ENCODE assay signal across 12 mouse cellular contexts in the genomic region with DNA sequence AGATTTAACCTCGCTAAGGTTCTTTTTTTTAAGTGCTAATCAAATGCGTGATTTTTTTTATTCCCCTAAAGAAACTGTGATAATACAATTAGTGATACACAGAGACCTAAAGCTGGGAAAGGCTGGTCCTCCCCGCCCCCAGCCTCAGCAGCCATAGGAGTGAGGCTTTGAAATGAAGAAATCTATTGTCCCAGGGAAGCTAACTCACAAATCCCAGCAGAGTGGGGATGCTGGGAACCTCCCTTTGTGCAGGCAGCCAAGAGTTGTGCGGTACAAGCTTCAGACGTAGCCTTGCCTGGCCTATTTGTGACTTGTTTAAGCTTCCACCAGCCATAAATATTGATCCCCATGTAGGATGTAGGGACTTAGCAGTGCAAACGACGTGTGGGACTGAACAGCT. TPM values are rescaled to one million over a fixed set of nuclear protein-coding genes. Genes with fewer than 3 reads are reported as not detected.
DNase-seq lines count a peak whose midpoint lies in the region; ATAC-seq lines count a peak whose summit lies in the region.
"Had no signal": no experiment of that assay in that cellular context is flagged by ENCODE, and none has a peak within 500 bp of the region (broad histone marks: within the 10 kb centered on the region; RNA-seq: fewer than 3 reads in every experiment).

No protein-coding gene starts in this region.

- H3K27ac ChIP-seq in kidney, embryonic 14.5 days (ENCODE audit: low read depth, low read length) = no peak overlapping the region
- 0 out of 2 replicates have a peak overlapping the region, but pooled peaks have one; percentile 1 for H3K27ac ChIP-seq in embryonic facial prominence, embryonic 14.5 days (replicated peaks; ENCODE audit: low read depth, low read length)
- no peak overlapping the region for H3K27ac ChIP-seq in intestine, embryonic 15.5 days
- peak overlapping the region; percentile 61 for H3K27ac ChIP-seq in neural tube, embryonic 15.5 days (replicated peaks)

- H3K4me3 ChIP-seq in kidney, embryonic 14.5 days (ENCODE audit: low read length) = no peak overlapping the region
- no peak overlapping the region for H3K4me3 ChIP-seq in embryonic facial prominence, embryonic 14.5 days (ENCODE audit: low read depth, low read length)
- no peak overlapping the region for H3K4me3 ChIP-seq in intestine, embryonic 15.5 days (replicated peaks)
- no peak overlapping the region for H3K4me3 ChIP-seq in neural tube, embryonic 15.5 days (replicated peaks)

- H3K4me1 ChIP-seq in kidney, embryonic 14.5 days (ENCODE audit: control insufficient read depth, insufficient read depth, low read length) = no peaks in the 10 kb centered on the region
- H3K4me1 ChIP-seq in embryonic facial prominence, embryonic 14.5 days (ENCODE audit: control insufficient read depth, insufficient read depth, low read length) = peaks cover 19% of the 10 kb centered on the region
- peaks cover 7% of the 10 kb centered on the region for H3K4me1 ChIP-seq in intestine, embryonic 15.5 days (replicated peaks)
- H3K4me1 ChIP-seq in neural tube, embryonic 15.5 days = peaks cover 57% of the 10 kb centered on the region

- ATAC-seq in kidney, embryonic 14.5 days (ENCODE audit: low FRiP score, low TSS enrichment) = 0 out of 2 replicates have a peak, but pooled peaks have one; percentile 32
- ATAC-seq in embryonic facial prominence, embryonic 14.5 days (ENCODE audit: low read depth) = peak; percentile 47; the same call in 1 of the 2 replicates
- 0 out of 2 replicates have a peak, but pooled peaks have one; percentile 45 for ATAC-seq in intestine, embryonic 15.5 days
- 0 out of 2 replicates have a peak, but pooled peaks have one; percentile 6 for ATAC-seq in neural tube, embryonic 15.5 days (ENCODE audit: low FRiP score)

- no peaks in the 10 kb centered on the region for H3K27me3 ChIP-seq in kidney, embryonic 14.5 days (ENCODE audit: control insufficient read depth, insufficient read depth, low read length)
- H3K27me3 ChIP-seq in embryonic facial prominence, embryonic 14.5 days (replicated peaks; ENCODE audit: control insufficient read depth, insufficient read depth, low read length) = no peaks in the 10 kb centered on the region
- H3K27me3 ChIP-seq in intestine, embryonic 15.5 days (replicated peaks) = no peaks in the 10 kb centered on the region
- no peaks in the 10 kb centered on the region for H3K27me3 ChIP-seq in neural tube, embryonic 15.5 days (replicated peaks)

- no peak overlapping the region for H3K4me2 ChIP-seq in kidney, embryonic 14.5 days (replicated peaks; ENCODE audit: low read depth, low read length)
- no peak overlapping the region for H3K4me2 ChIP-seq in embryonic facial prominence, embryonic 14.5 days (ENCODE audit: low read depth, low read length)
- no peak overlapping the region for H3K4me2 ChIP-seq in intestine, embryonic 15.5 days (replicated peaks)
- H3K4me2 ChIP-seq in neural tube, embryonic 15.5 days = peak overlapping the region; percentile 7; the same call in 1 of the 2 replicates

- H3K36me3 ChIP-seq in kidney, embryonic 14.5 days (ENCODE audit: control insufficient read depth, insufficient read depth, low read length) = no peaks in the 10 kb centered on the region
- H3K36me3 ChIP-seq in embryonic facial prominence, embryonic 14.5 days (ENCODE audit: control insufficient read depth, insufficient read depth, low read length) = no peaks in the 10 kb centered on the region
- no peaks in the 10 kb centered on the region for H3K36me3 ChIP-seq in intestine, embryonic 15.5 days
- no peaks in the 10 kb centered on the region for H3K36me3 ChIP-seq in neural tube, embryonic 15.5 days

- no peak overlapping the region for H3K9ac ChIP-seq in kidney, embryonic 14.5 days (ENCODE audit: low read depth, low read length)
- H3K9ac ChIP-seq in embryonic facial prominence, embryonic 14.5 days (ENCODE audit: low read depth, low read length) = no peak overlapping the region
- no peak overlapping the region for H3K9ac ChIP-seq in intestine, embryonic 15.5 days
- no peak overlapping the region for H3K9ac ChIP-seq in neural tube, embryonic 15.5 days (replicated peaks)

- H3K9me3 ChIP-seq in kidney, embryonic 14.5 days (ENCODE audit: control insufficient read depth, low read length) = no peaks in the 10 kb centered on the region
- H3K9me3 ChIP-seq in embryonic facial prominence, embryonic 14.5 days (ENCODE audit: control insufficient read depth, low read length) = no peaks in the 10 kb centered on the region
- no peaks in the 10 kb centered on the region for H3K9me3 ChIP-seq in intestine, embryonic 15.5 days
- H3K9me3 ChIP-seq in neural tube, embryonic 15.5 days (replicated peaks) = no peaks in the 10 kb centered on the region

- 21% methylated on average over 7 of the region's 7 CpGs for WGBS in kidney, embryonic 14.5 days
- WGBS in embryonic facial prominence, embryonic 14.5 days = 22% methylated on average over 7 of the region's 7 CpGs
- WGBS in intestine, embryonic 15.5 days = 20% methylated on average over 7 of the region's 7 CpGs
- WGBS in neural tube, embryonic 15.5 days = 9% methylated on average over 7 of the region's 7 CpGs

- no peak for DNase-seq in kidney, adult 11 months
- DNase-seq in embryonic facial prominence, embryonic 14.5 days (ENCODE audit: low spot score) = peak; percentile 35
- no peak for DNase-seq in adrenal gland, adult (ENCODE audit: inconsistent age in 2 of 2, low spot score in 1 of 2)
- DNase-seq in urinary bladder, postnatal 10 days (ENCODE audit: low spot score) = no peak
- no peak for DNase-seq in spleen, adult 18-20 months
- DNase-seq: cerebellum, adult 2 months; layer of hippocampus, postnatal 36 days; lung, adult 2 months; thymus, adult 18-20 months had no signal

RNA-seq across cellular contexts. Expression of gene Srgap3, which starts 43.8 kb away (rescaled TPM):
- polyA plus RNA-seq in kidney, embryonic 14.5 days (2014; fragmentation: Nextera tagmentation; extraction: Ambion mirVana) = 4.6 and 6.9 TPM in 2 replicates
- polyA plus RNA-seq in embryonic facial prominence, embryonic 14.5 days (2014; fragmentation: Nextera tagmentation; extraction: Ambion mirVana) = 8.4 and 8.9 TPM in 2 replicates
- 2.6 and 3.5 TPM in 2 replicates for polyA plus RNA-seq in intestine, embryonic 15.5 days (2015; fragmentation: Nextera tagmentation; extraction: Ambion mirVana)
- 24.1 and 26.3 TPM in 2 replicates for polyA plus RNA-seq in neural tube, embryonic 15.5 days (2015; fragmentation: Nextera tagmentation; extraction: Ambion mirVana)

Comparison
In these comparisons a context has a peak if more than half of its experiments do, and no peak if none do; other contexts are left out.
1. H3K27ac ChIP-seq: peak in embryonic facial prominence, embryonic 14.5 days (single experiment) and neural tube, embryonic 15.5 days (single experiment); none in kidney, embryonic 14.5 days (single experiment) and intestine, embryonic 15.5 days (single experiment).
2. Peak in every context shown above with its lines, with median percentiles within 50 percentile points of each other: ATAC-seq.